Mouse (Mus musculus): ENCODE results near the gene Tfb2m. TPM values are rescaled to one million over a fixed set of nuclear protein-coding genes. Genes with fewer than 3 reads are reported as not detected.

Gene Tfb2m
- polyA plus RNA-seq, 1 experiment from 2014 or later, result 28.4 TPM

DNA sequence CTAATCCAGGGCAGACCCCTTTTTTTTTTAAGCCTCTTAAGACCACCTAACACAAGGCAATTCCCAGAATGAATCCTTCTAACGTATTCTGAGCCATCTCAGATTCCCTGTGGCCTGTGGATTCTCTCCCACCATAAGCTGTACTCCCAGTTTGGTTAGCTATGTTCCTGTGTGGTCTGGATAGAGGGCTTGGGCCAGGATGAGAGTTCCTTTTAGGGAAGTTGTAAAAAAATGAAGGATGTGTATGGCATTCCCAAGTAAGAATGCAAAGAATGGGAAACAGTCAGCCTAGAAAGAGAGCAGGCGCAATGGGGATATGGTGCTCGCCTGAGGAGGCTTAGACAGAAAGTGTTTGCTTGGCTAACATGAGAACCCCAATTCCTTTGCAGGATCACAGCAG, 46.8 kb downstream of the Tfb2m start:
- Histone ChIP-seq H3K36me3 (ENCODE audit: control insufficient read depth, insufficient read depth, low read length) (no peaks in the 10 kb centered on the region), H3K27ac (replicated peaks; ENCODE audit: low read depth, low read length) (no peak overlapping the region), H3K9me3 (ENCODE audit: control insufficient read depth, low read length) (no peaks in the 10 kb centered on the region), H3K4me1 (ENCODE audit: control insufficient read depth, insufficient read depth, low read length) (no peaks in the 10 kb centered on the region), H3K27me3 (ENCODE audit: control insufficient read depth, insufficient read depth, low read length) (no peaks in the 10 kb centered on the region), H3K4me3 (replicated peaks; ENCODE audit: low read depth, low read length) (no peak overlapping the region), H3K9ac (replicated peaks; ENCODE audit: low read length) (no peak overlapping the region), H3K4me2 (ENCODE audit: low read length) (no peak overlapping the region)
- 87% methylated on average over 3 of the region's 3 CpGs for WGBS
- DNase-seq, result no peak
- ATAC-seq (ENCODE audit: low FRiP score, low TSS enrichment), result no peak

- Histone ChIP-seq H3K4me1 (ENCODE audit: control insufficient read depth, insufficient read depth, low read length) (no peaks in the 10 kb centered on the region), H3K9me3 (ENCODE audit: control insufficient read depth, low read length) (no peaks in the 10 kb centered on the region), H3K27ac (replicated peaks; ENCODE audit: low read depth, low read length) (no peak overlapping the region), H3K4me3 (replicated peaks; ENCODE audit: low read depth, low read length) (no peak overlapping the region), H3K4me2 (ENCODE audit: low read length) (no peak overlapping the region), H3K36me3 (ENCODE audit: control insufficient read depth, insufficient read depth, low read length) (no peaks in the 10 kb centered on the region), H3K27me3 (ENCODE audit: control insufficient read depth, insufficient read depth, low read length) (no peaks in the 10 kb centered on the region), H3K9ac (replicated peaks; ENCODE audit: low read length) (no peak overlapping the region)
- WGBS, result 91% methylated on average over 5 of the region's 5 CpGs
- no peak for DNase-seq
- ATAC-seq (ENCODE audit: low FRiP score, low TSS enrichment), result no peak
Observed at GRCm38 (mm10) chr1:179492908-179493307, 53.2 kb downstream of the Tfb2m start.

GRCm38 (mm10) chr1:179488520-179488919, 57.5 kb downstream of the Tfb2m start:
- H3K4me1 ChIP-seq (ENCODE audit: control insufficient read depth, insufficient read depth, low read length), result no peaks in the 10 kb centered on the region
- H3K36me3 ChIP-seq (ENCODE audit: control insufficient read depth, insufficient read depth, low read length), result no peaks in the 10 kb centered on the region
- 89% methylated on average over 5 of the region's 5 CpGs for WGBS
- no peaks in the 10 kb centered on the region for H3K27me3 ChIP-seq (ENCODE audit: control insufficient read depth, insufficient read depth, low read length)
- no peak overlapping the region for H3K4me3 ChIP-seq (replicated peaks; ENCODE audit: low read depth, low read length)
- H3K9ac ChIP-seq (replicated peaks; ENCODE audit: low read length), result no peak overlapping the region
- no peak for ATAC-seq (ENCODE audit: low FRiP score, low TSS enrichment)
- no peak overlapping the region for H3K4me2 ChIP-seq (ENCODE audit: low read length)
- no peaks in the 10 kb centered on the region for H3K9me3 ChIP-seq (ENCODE audit: control insufficient read depth, low read length)
- H3K27ac ChIP-seq (replicated peaks; ENCODE audit: low read depth, low read length), result no peak overlapping the region
- DNase-seq, result no peak

- Histone ChIP-seq H3K9me3 (ENCODE audit: control insufficient read depth, low read length) (no peaks in the 10 kb centered on the region), H3K4me2 (ENCODE audit: low read length) (no peak overlapping the region), H3K4me1 (ENCODE audit: control insufficient read depth, insufficient read depth, low read length) (no peaks in the 10 kb centered on the region), H3K27ac (replicated peaks; ENCODE audit: low read depth, low read length) (no peak overlapping the region), H3K9ac (replicated peaks; ENCODE audit: low read length) (no peak overlapping the region), H3K36me3 (ENCODE audit: control insufficient read depth, insufficient read depth, low read length) (no peaks in the 10 kb centered on the region), H3K27me3 (ENCODE audit: control insufficient read depth, insufficient read depth, low read length) (no peaks in the 10 kb centered on the region), H3K4me3 (replicated peaks; ENCODE audit: low read depth, low read length) (no peak overlapping the region)
- ATAC-seq (ENCODE audit: low FRiP score, low TSS enrichment), result no peak
- no peak for DNase-seq
- WGBS, result 77% methylated on average over 5 of the region's 5 CpGs
Observed at GRCm38 (mm10) chr1:179487990-179488389, 58.1 kb downstream of the Tfb2m start.

- H3K4me3 ChIP-seq (replicated peaks; ENCODE audit: low read depth, low read length), result no peak overlapping the region
- 86% methylated on average over 2 of the region's 2 CpGs for WGBS
- no peak overlapping the region for H3K9ac ChIP-seq (replicated peaks; ENCODE audit: low read length)
- ATAC-seq (ENCODE audit: low FRiP score, low TSS enrichment), result no peak
- no peaks in the 10 kb centered on the region for H3K9me3 ChIP-seq (ENCODE audit: control insufficient read depth, low read length)
- H3K27me3 ChIP-seq (ENCODE audit: control insufficient read depth, insufficient read depth, low read length), result no peaks in the 10 kb centered on the region
- no peaks in the 10 kb centered on the region for H3K4me1 ChIP-seq (ENCODE audit: control insufficient read depth, insufficient read depth, low read length)
- H3K36me3 ChIP-seq (ENCODE audit: control insufficient read depth, insufficient read depth, low read length), result no peaks in the 10 kb centered on the region
- no peak overlapping the region for H3K4me2 ChIP-seq (ENCODE audit: low read length)
- no peak for DNase-seq
- H3K27ac ChIP-seq (replicated peaks; ENCODE audit: low read depth, low read length), result no peak overlapping the region
Observed at GRCm38 (mm10) chr1:179487238-179487637, 58.8 kb downstream of the Tfb2m start.

GRCm38 (mm10) chr1:179485784-179486540, 60.1 kb downstream of the Tfb2m start:
- no peak overlapping the region for H3K9ac ChIP-seq (replicated peaks; ENCODE audit: low read length)
- ATAC-seq (ENCODE audit: low FRiP score, low TSS enrichment) (no peak), DNase-seq (no peak)
- 28% methylated on average over 3 of the region's 3 CpGs for WGBS
- no peaks in the 10 kb centered on the region for H3K9me3 ChIP-seq (ENCODE audit: control insufficient read depth, low read length)
- no peaks in the 10 kb centered on the region for H3K36me3 ChIP-seq (ENCODE audit: control insufficient read depth, insufficient read depth, low read length)
- H3K4me3 ChIP-seq (replicated peaks; ENCODE audit: low read depth, low read length), result no peak overlapping the region
- no peak overlapping the region for H3K27ac ChIP-seq (replicated peaks; ENCODE audit: low read depth, low read length)
- H3K4me1 ChIP-seq (ENCODE audit: control insufficient read depth, insufficient read depth, low read length), result no peaks in the 10 kb centered on the region
- no peak overlapping the region for H3K4me2 ChIP-seq (ENCODE audit: low read length)
- H3K27me3 ChIP-seq (ENCODE audit: control insufficient read depth, insufficient read depth, low read length), result no peaks in the 10 kb centered on the region

DNA sequence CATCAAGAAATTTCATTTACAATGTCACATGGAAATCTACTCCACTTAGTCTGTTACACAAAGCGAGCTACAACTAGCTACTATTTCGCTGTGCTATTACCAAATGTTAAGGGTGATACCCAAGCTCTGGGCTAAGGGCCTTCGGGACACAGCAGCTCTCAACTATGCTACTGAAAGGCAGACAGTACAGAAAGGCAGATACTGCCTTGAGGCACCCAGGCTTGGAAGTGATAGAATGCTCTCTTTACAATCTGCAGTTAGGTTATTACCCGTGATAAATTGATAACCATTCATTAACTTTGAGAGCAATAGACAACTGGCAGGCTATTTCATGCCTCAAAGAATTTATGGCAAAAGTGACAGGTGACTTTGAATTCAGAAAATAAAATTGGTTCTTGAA, 65.2 kb downstream of the Tfb2m start:
- no peak overlapping the region; the same call in 1 of the 2 replicates for H3K9ac ChIP-seq (replicated peaks; ENCODE audit: low read length)
- ATAC-seq (ENCODE audit: low FRiP score, low TSS enrichment) (no peak), DNase-seq (no peak)
- no peak overlapping the region for H3K27ac ChIP-seq (replicated peaks; ENCODE audit: low read depth, low read length)
- no peak overlapping the region for H3K4me2 ChIP-seq (ENCODE audit: low read length)
- H3K9me3 ChIP-seq (ENCODE audit: control insufficient read depth, low read length), result no peaks in the 10 kb centered on the region
- 80% methylated on average over 4 of the region's 4 CpGs for WGBS
- H3K4me1 ChIP-seq (ENCODE audit: control insufficient read depth, insufficient read depth, low read length), result no peaks in the 10 kb centered on the region
- no peaks in the 10 kb centered on the region for H3K27me3 ChIP-seq (ENCODE audit: control insufficient read depth, insufficient read depth, low read length)
- no peaks in the 10 kb centered on the region for H3K36me3 ChIP-seq (ENCODE audit: control insufficient read depth, insufficient read depth, low read length)
- no peak overlapping the region for H3K4me3 ChIP-seq (replicated peaks; ENCODE audit: low read depth, low read length)

Other genes starting within 250 kb of the Tfb2m start
- gene Smyd3, start 28.2 kb downstream of the Tfb2m start, polyA plus RNA-seq (2014; fragmentation: Nextera tagmentation; extraction: Ambion mirVana), result 14.4 and 21.5 TPM in 2 replicates
- gene Cnst, start 103 bp upstream of the Tfb2m start, polyA plus RNA-seq (2014; fragmentation: Nextera tagmentation; extraction: Ambion mirVana), result 20.7 and 28.0 TPM in 2 replicates
- gene Sccpdh, start 121.9 kb upstream of the Tfb2m start, polyA plus RNA-seq (2014; fragmentation: Nextera tagmentation; extraction: Ambion mirVana), result 146 and 151 TPM in 2 replicates
- gene Kif28, start 199.0 kb upstream of the Tfb2m start, polyA plus RNA-seq (2014; fragmentation: Nextera tagmentation; extraction: Ambion mirVana), result not detected in 2 replicates